Mouse (Mus musculus) bone marrow macrophage, adult 2 months (primary cell): ENCODE data around the gene Smo.

Experiments used
- CTCF ChIP-seq: IDR thresholded peaks from 2 replicates; pipeline ENCODE4 v1.5.1; 2012; ENCODE audit warnings: low read depth, mild to moderate bottlenecking, low read length, moderate library complexity
- POLR2A ChIP-seq: IDR thresholded peaks from 2 replicates; pipeline ENCODE4 v1.6.1; 2012; ENCODE audit warnings: mild to moderate bottlenecking, low read depth, low read length, borderline replicate concordance

DNA sequence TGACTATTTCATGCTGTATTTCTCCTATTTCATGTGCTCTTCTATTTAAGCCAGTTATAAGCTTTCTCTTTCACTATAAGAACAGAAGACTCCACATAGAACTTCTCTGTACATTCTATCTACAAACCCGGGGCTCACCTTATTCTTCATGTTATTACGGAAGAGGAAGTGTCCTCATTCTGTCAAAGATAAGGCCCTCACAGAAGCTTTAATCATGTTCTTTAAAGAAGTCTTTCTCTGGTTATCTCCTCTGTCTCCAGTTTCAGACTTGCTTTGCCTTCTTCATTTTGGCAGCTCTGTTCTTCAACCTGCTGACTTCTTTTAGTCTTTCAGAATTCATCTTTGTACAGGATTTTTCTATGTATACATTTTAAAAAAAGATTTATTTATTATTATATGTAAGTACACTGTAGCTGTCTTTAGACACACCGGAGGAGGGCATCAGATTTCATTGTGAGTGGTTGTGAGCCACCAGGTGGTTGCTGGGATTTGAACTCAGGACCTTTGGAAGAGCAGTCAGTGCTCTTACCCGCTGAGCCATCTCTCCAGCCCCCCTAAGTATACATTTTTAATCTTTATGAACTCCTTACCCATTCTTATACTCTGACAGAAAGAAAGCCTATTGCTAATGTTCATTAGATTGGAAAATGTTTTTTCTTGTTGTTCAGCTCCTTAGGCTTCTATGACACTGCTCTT is 41.4 kb downstream of the Smo start:
- no peak for TF ChIP-seq CTCF
- TF ChIP-seq POLR2A: no peak
